12 mouse cellular contexts compared by ENCODE assay signal in genomic region chr5:103587219-103587618, GRCm38 (mm10). TPM values are rescaled to one million over a fixed set of nuclear protein-coding genes. Genes with fewer than 3 reads are reported as not detected.
DNase-seq lines count a peak whose midpoint lies in the region; ATAC-seq and TF ChIP-seq lines count a peak whose summit lies in the region.
"Had no signal": no experiment of that assay in that cellular context is flagged by ENCODE, and none has a peak within 500 bp of the region (broad histone marks: within the 10 kb centered on the region; RNA-seq: fewer than 3 reads in every experiment).

No protein-coding gene starts in this region.

- TF ChIP-seq CTCF in hindbrain, postnatal 0 days (IDR thresholded peaks at IDR 0.05; ENCODE audit: low read depth) = peak; percentile 52

- no peak for DNase-seq in hindbrain, postnatal 0 days (ENCODE audit: low spot score)
- DNase-seq in hindbrain, embryonic 14.5 days (ENCODE audit: low spot score) = no peak
- DNase-seq in 3T3-L1 (ENCODE audit: low read depth, low spot score) (peak; percentile 20), ES-E14 (ENCODE audit: low read depth, low spot score) (peak; percentile 48)
- peak; percentile 39 for DNase-seq in embryo, embryonic 11 days
- no peak for DNase-seq in urinary bladder, adult 2 months (ENCODE audit: low spot score)
- no peak for DNase-seq in frontal cortex, postnatal 14 days (ENCODE audit: low spot score in 2 of 2)
- no peak for DNase-seq in thymus, postnatal 10 days (ENCODE audit: low spot score in 2 of 2)
- DNase-seq: heart, postnatal 14 days had no signal

- in situ Hi-C loops in ES-E14 (cut with MboI; ENCODE audit: low sequenced_read_pairs in 2 of 2, unreplicated experiment in 2 of 2) = no loop called here

- ATAC-seq in hindbrain, postnatal 0 days = no peak
- no peak for ATAC-seq in hindbrain, embryonic 14.5 days (ENCODE audit: low FRiP score)

- H3K4me3 ChIP-seq in hindbrain, postnatal 0 days (ENCODE audit: low read length) = no peak overlapping the region
- H3K4me3 ChIP-seq in hindbrain, embryonic 14.5 days (replicated peaks; ENCODE audit: low read length) = no peak overlapping the region
- peak overlapping the region in 1 of 2 experiments; percentile 44; a peak in 2 of 4 replicates for H3K4me3 ChIP-seq in ES-E14 (ENCODE audit: insufficient read depth in 1 of 2, low read depth in 1 of 2, low read length in 2 of 2, poor library complexity in 1 of 2, severe bottlenecking in 1 of 2)
- H3K4me3 ChIP-seq: embryonic facial prominence, embryonic 13.5 days had no signal

- H3K27me3 ChIP-seq in hindbrain, postnatal 0 days (ENCODE audit: insufficient read depth, low read length) = no peaks in the 10 kb centered on the region
- no peaks in the 10 kb centered on the region for H3K27me3 ChIP-seq in hindbrain, embryonic 14.5 days (ENCODE audit: control insufficient read depth, insufficient read depth, low read length)
- H3K27me3 ChIP-seq: embryonic facial prominence, embryonic 13.5 days had no signal

- H3K27ac ChIP-seq in hindbrain, postnatal 0 days = no peak overlapping the region
- H3K27ac ChIP-seq in hindbrain, embryonic 14.5 days = no peak overlapping the region
- no peak overlapping the region for H3K27ac ChIP-seq in ES-E14 (ENCODE audit: insufficient read depth, low read depth, low read length, poor library complexity, severe bottlenecking)
- H3K27ac ChIP-seq: embryonic facial prominence, embryonic 13.5 days had no signal

- no peaks in the 10 kb centered on the region for H3K36me3 ChIP-seq in hindbrain, postnatal 0 days (ENCODE audit: insufficient read depth, low read length)
- peaks cover 6% of the 10 kb centered on the region; the same call in 1 of the 2 replicates for H3K36me3 ChIP-seq in hindbrain, embryonic 14.5 days (replicated peaks; ENCODE audit: control insufficient read depth, insufficient read depth)
- no peaks in the 10 kb centered on the region; the same call in 1 of the 2 replicates for H3K36me3 ChIP-seq in ES-E14 (ENCODE audit: control insufficient read depth, insufficient read depth, low read length, poor library complexity, severe bottlenecking)

- H3K4me1 ChIP-seq in hindbrain, postnatal 0 days (ENCODE audit: insufficient read depth, low read length) = no peaks in the 10 kb centered on the region
- H3K4me1 ChIP-seq in hindbrain, embryonic 14.5 days (replicated peaks; ENCODE audit: control insufficient read depth, insufficient read depth, low read length) = no peaks in the 10 kb centered on the region
- no peaks in the 10 kb centered on the region for H3K4me1 ChIP-seq in ES-E14 (ENCODE audit: control insufficient read depth in 2 of 2, insufficient read depth in 2 of 2, low read length in 2 of 2, poor library complexity in 1 of 2)
- H3K4me1 ChIP-seq: embryonic facial prominence, embryonic 13.5 days had no signal

- WGBS in hindbrain, postnatal 0 days = 87% methylated on average over 7 of the region's 7 CpGs
- WGBS in hindbrain, embryonic 14.5 days = 83% methylated on average over 7 of the region's 7 CpGs

- H3K9ac ChIP-seq in hindbrain, postnatal 0 days (replicated peaks; ENCODE audit: low read length) = no peak overlapping the region
- no peak overlapping the region for H3K9ac ChIP-seq in hindbrain, embryonic 14.5 days
- no peak overlapping the region for H3K9ac ChIP-seq in ES-E14 (ENCODE audit: insufficient read depth, low read depth, low read length, poor library complexity, severe bottlenecking)
- H3K9ac ChIP-seq: embryonic facial prominence, embryonic 13.5 days had no signal

- H3K4me2 ChIP-seq in hindbrain, postnatal 0 days (ENCODE audit: low read depth, low read length) = no peak overlapping the region
- no peak overlapping the region for H3K4me2 ChIP-seq in hindbrain, embryonic 14.5 days (replicated peaks)
- H3K4me2 ChIP-seq: embryonic facial prominence, embryonic 13.5 days had no signal

- no peaks in the 10 kb centered on the region for H3K9me3 ChIP-seq in hindbrain, postnatal 0 days (ENCODE audit: low read length)
- H3K9me3 ChIP-seq in hindbrain, embryonic 14.5 days (ENCODE audit: control insufficient read depth, low read length) = no peaks in the 10 kb centered on the region
- H3K9me3 ChIP-seq in ES-E14 (ENCODE audit: control insufficient read depth, insufficient read depth, low read depth, low read length) = no peaks in the 10 kb centered on the region
- H3K9me3 ChIP-seq: embryonic facial prominence, embryonic 13.5 days had no signal

TF ChIP-seq in ES-E14, 5 proteins besides CTCF, POLR2A, EP300 and RAD21:
- TF ChIP-seq MAFK (IDR thresholded peaks at IDR 0.05; ENCODE audit: insufficient read depth, low read depth, low read length) = no peak
- no peak for TF ChIP-seq CHD2 (IDR thresholded peaks at IDR 0.05; ENCODE audit: low read depth, low read length)
TF ChIP-seq in ES-E14: peak in this region for 0.

RNA-seq across cellular contexts. Expression of gene Slc10a6, which starts 42.0 kb away (rescaled TPM):
- 0.18 and 0.63 TPM in 2 replicates for total RNA-seq in hindbrain, postnatal 0 days (2014; rRNA removed)
- 0.16 and 0.26 TPM in 2 replicates for polyA plus RNA-seq in hindbrain, postnatal 0 days (2015; fragmentation: Nextera tagmentation; extraction: Ambion mirVana)
- polyA plus RNA-seq in hindbrain, embryonic 14.5 days (2014; fragmentation: Nextera tagmentation; extraction: Ambion mirVana) = 0.38 and 0.52 TPM in 2 replicates
- total RNA-seq in ES-E14 (2012; rRNA removed) = 0.22 and 0.26 TPM in 2 replicates
- polyA plus RNA-seq in urinary bladder, adult 2 months (2012; rRNA removed) = 7.5 and 7.9 TPM in 2 replicates
- total RNA-seq: left cerebral cortex, adult 18-20 months; megakaryocyte, adult 5-6 weeks had no signal

Comparison
In these comparisons a context has a peak if more than half of its experiments do, and no peak if none do; other contexts are left out.
1. DNase-seq: peak in 3T3-L1 (single experiment), ES-E14 (single experiment) and embryo, embryonic 11 days (single experiment); none in hindbrain, postnatal 0 days (single experiment), hindbrain, embryonic 14.5 days (single experiment), urinary bladder, adult 2 months (single experiment), frontal cortex, postnatal 14 days (0 of 2) and thymus, postnatal 10 days (0 of 2).